Mouse (Mus musculus) MEL (cell line): ENCODE data around the gene Tpcn2.

Experiments
- CTCF ChIP-seq, 3 experiments: IDR thresholded peaks in 2 of 3; conservative IDR thresholded peaks in 1 of 3; 2 replicates each; pipeline ENCODE4 v1.5.1; 2011 to 2012; ENCODE audit warnings: low read length in 3 of 3, low read depth in 2 of 3, mild to moderate bottlenecking in 2 of 3, improper control_type of control experiment in 1 of 3, inconsistent platforms in 1 of 3, mixed read lengths in 1 of 3, moderate library complexity in 1 of 3; ENCODE audit not compliant: control insufficient read depth in 1 of 3, insufficient read depth in 1 of 3, poor library complexity in 1 of 3, severe bottlenecking in 1 of 3
- E2F4 ChIP-seq: IDR thresholded peaks from 2 replicates; pipeline ENCODE4 v1.6.1; 2011; ENCODE audit warnings: low read depth, low read length, improper control_type of control experiment, borderline replicate concordance
- ETS1 ChIP-seq: IDR thresholded peaks from 2 replicates; pipeline ENCODE4 v1.6.1; 2012; ENCODE audit warnings: low read depth, mild to moderate bottlenecking, inconsistent platforms, low read length, improper control_type of control experiment, moderate library complexity
- HCFC1 ChIP-seq: IDR thresholded peaks from 2 replicates; pipeline ENCODE4 v1.6.1; 2012; ENCODE audit warnings: low read depth, mild to moderate bottlenecking, inconsistent platforms, low read length, improper control_type of control experiment, moderate library complexity
- TAL1 ChIP-seq: IDR thresholded peaks from 2 replicates; pipeline ENCODE4 v1.6.1; 2012; ENCODE audit warnings: mild to moderate bottlenecking, inconsistent platforms, low read length, moderate library complexity, mixed read lengths
- ZMIZ1 ChIP-seq: IDR thresholded peaks from 2 replicates; pipeline ENCODE4 v1.6.1; 2012; ENCODE audit warnings: low read depth, mild to moderate bottlenecking, inconsistent platforms, low read length, improper control_type of control experiment, moderate library complexity

DNA sequence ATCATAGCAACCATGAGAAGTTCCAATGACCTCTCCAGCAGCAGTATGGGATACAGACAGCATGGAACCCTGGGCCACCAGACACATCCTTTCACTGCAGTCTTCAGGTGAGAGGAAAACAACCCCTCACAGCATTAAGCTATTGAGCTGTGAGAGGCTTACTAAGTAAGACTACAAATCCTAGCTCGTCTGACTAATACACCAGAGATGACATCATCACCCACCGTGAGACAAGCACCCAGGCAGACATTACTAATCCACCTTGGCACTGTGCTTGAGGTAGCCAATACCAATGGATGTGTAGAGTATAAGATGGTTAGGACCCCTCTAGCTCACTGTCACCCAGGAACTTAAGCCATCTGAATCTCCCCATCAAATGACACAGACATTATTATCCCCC lies 143.2 kb downstream of the Tpcn2 start:
- TF ChIP-seq TAL1 (no peak), E2F4 (no peak), CTCF (IDR thresholded peaks at IDR 0.05 in 2 of 3, conservative IDR thresholded peaks at IDR 0.05 in 1 of 3; ENCODE audit: control insufficient read depth in 1 of 3, insufficient read depth in 1 of 3, low read depth in 2 of 3, low read length in 3 of 3, poor library complexity in 1 of 3, severe bottlenecking in 1 of 3) (no peak), ZMIZ1 (no peak), ETS1 (no peak), HCFC1 (no peak)
